Mouse (Mus musculus): ENCODE results near the gene Rnf41. TPM values are rescaled to one million over a fixed set of nuclear protein-coding genes. Genes with fewer than 3 reads are reported as not detected.
A peak's percentile ranks its signal among the peaks of the same experiment; 100 is the strongest.

The Rnf41 gene
- polyA plus RNA-seq, 1 experiment from 2014 or later: 32.8 TPM

DNA sequence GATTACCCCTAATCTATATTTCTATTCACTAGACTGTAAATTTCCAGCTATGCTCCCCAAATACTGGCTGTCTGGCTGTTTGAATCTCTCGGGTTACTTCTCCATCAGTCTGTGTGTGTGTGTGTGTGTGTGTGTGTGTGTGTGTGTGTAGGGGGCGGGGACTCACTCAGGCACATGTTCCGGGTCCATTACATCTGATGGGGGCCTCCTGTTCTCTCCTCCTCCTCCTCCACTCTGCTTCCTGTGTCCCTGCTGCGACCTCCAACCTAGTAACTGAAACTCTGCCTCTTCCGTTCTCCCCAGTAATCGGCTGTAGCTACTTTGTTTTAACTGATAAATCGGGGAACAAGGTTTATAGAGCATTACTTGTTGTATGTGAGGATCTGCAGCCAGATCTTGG is 13.1 kb downstream of the Rnf41 start:
- H3K4me3 ChIP-seq (ENCODE audit: low read depth, low read length): no peak overlapping the region
- ATAC-seq (ENCODE audit: insufficient read depth) (no peak), DNase-seq (no peak)
- H3K27ac ChIP-seq (ENCODE audit: low read depth): no peak overlapping the region
- peaks cover 66% of the 10 kb centered on the region for H3K36me3 ChIP-seq (ENCODE audit: insufficient read depth)
- H3K4me2 ChIP-seq: no peak overlapping the region
- 31% methylated on average over 7 of the region's 7 CpGs for WGBS
- H3K9me3 ChIP-seq (ENCODE audit: low read depth, low read length): no peaks in the 10 kb centered on the region
- no peak overlapping the region for H3K9ac ChIP-seq
- no peaks in the 10 kb centered on the region for H3K27me3 ChIP-seq (ENCODE audit: insufficient read depth, low read length)
- TF ChIP-seq CTCF (IDR thresholded peaks at IDR 0.05; ENCODE audit: low read depth): no peak
- no peaks in the 10 kb centered on the region for H3K4me1 ChIP-seq (ENCODE audit: insufficient read depth)

DNA sequence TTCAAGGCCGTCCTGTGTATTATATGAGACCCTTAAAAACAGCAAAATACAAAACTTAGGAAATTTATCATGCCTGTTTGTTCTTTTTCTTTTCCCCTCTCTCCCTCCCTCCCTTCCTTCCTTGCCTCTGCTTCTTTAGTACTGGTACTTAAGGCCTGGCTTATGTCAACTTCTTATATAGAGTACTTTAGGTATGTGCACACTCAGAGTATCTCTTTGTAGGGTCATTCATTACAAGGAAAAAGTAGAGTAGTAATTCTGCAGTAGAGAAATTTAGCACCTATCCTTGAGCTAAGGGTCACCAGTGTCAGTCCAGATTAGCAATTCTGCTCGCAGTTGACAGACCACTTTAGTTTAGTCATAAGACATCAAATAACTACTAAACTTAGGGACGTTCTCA is 13.8 kb downstream of the Rnf41 start:
- ATAC-seq (ENCODE audit: insufficient read depth): no peak

DNA sequence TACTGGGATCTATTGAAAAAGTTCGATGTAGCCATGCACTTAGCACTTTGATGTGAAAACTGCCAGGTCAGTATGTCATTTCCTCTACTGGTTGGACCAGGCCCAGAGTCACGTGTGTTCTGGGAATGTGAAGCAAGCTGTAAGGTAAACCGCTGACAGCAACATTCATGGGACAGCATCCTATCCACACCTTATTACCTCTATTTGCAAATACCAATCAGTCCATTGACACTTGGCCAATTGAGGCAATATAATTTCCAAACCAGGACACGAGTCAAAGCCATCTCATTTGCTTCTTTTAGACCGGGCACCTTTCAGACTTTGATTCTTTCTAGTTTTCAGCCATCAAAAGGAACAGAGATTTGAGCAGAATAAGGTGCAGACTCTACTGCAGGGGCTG is 17.6 kb downstream of the Rnf41 start:
- Histone ChIP-seq H3K36me3 (ENCODE audit: insufficient read depth) (peaks cover 51% of the 10 kb centered on the region), H3K4me1 (ENCODE audit: insufficient read depth) (no peaks in the 10 kb centered on the region), H3K4me2 (no peak overlapping the region), H3K4me3 (ENCODE audit: low read depth, low read length) (no peak overlapping the region), H3K27ac (ENCODE audit: low read depth) (no peak overlapping the region), H3K27me3 (ENCODE audit: insufficient read depth, low read length) (no peaks in the 10 kb centered on the region), H3K9me3 (ENCODE audit: low read depth, low read length) (no peaks in the 10 kb centered on the region), H3K9ac (no peak overlapping the region)
- no peak for TF ChIP-seq CTCF (IDR thresholded peaks at IDR 0.05; ENCODE audit: low read depth)
- ATAC-seq (ENCODE audit: insufficient read depth) (no peak), DNase-seq (no peak)
- 88% methylated on average over 5 of the region's 5 CpGs for WGBS

More for the DNA sequence above, 13.8 kb downstream of the Rnf41 start:
- Histone ChIP-seq H3K9ac (no peak overlapping the region), H3K27ac (ENCODE audit: low read depth) (no peak overlapping the region), H3K4me3 (ENCODE audit: low read depth, low read length) (no peak overlapping the region), H3K27me3 (ENCODE audit: insufficient read depth, low read length) (no peaks in the 10 kb centered on the region), H3K4me1 (ENCODE audit: insufficient read depth) (no peaks in the 10 kb centered on the region), H3K9me3 (ENCODE audit: low read depth, low read length) (no peaks in the 10 kb centered on the region), H3K4me2 (no peak overlapping the region), H3K36me3 (ENCODE audit: insufficient read depth) (peaks cover 66% of the 10 kb centered on the region)
- 71% methylated on average over 3 of the region's 3 CpGs for WGBS
- no peak for TF ChIP-seq CTCF (IDR thresholded peaks at IDR 0.05; ENCODE audit: low read depth)
- DNase-seq: no peak

DNA sequence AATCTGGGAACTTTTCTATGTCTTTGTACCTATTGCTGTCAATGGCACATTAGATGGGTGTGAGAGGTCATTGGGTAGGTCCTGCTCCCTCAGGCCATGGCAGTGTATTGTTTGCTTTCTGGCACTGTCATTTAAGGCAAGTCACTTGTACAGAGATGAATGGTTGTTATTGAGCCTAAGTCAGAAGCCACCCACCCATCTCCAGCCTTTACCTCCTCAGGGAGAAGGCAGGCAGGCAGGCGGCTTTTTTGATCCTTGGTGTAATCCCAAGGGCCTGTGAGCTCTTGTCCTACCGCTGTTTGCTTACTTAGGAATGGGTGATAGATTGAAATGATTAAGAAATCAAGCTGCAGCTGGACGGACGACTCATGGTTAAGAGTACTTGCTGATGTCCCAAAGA is 18.0 kb downstream of the Rnf41 start:
- no peak for ATAC-seq (ENCODE audit: insufficient read depth)
- Histone ChIP-seq H3K4me2 (no peak overlapping the region), H3K36me3 (ENCODE audit: insufficient read depth) (peaks cover 55% of the 10 kb centered on the region), H3K9me3 (ENCODE audit: low read depth, low read length) (no peaks in the 10 kb centered on the region), H3K4me3 (ENCODE audit: low read depth, low read length) (no peak overlapping the region), H3K9ac (no peak overlapping the region), H3K27ac (ENCODE audit: low read depth) (no peak overlapping the region), H3K4me1 (ENCODE audit: insufficient read depth) (no peaks in the 10 kb centered on the region), H3K27me3 (ENCODE audit: insufficient read depth, low read length) (no peaks in the 10 kb centered on the region)
- TF ChIP-seq CTCF (IDR thresholded peaks at IDR 0.05; ENCODE audit: low read depth): no peak
- 75% methylated on average over 4 of the region's 4 CpGs for WGBS
- DNase-seq: no peak

- H3K9me3 ChIP-seq (ENCODE audit: low read depth, low read length): no peaks in the 10 kb centered on the region
- ATAC-seq (ENCODE audit: insufficient read depth): no peak
- no peaks in the 10 kb centered on the region for H3K27me3 ChIP-seq (ENCODE audit: insufficient read depth, low read length)
- DNase-seq: no peak
- no peak for TF ChIP-seq CTCF (IDR thresholded peaks at IDR 0.05; ENCODE audit: low read depth)
- H3K4me3 ChIP-seq (ENCODE audit: low read depth, low read length): no peak overlapping the region
- H3K4me1 ChIP-seq (ENCODE audit: insufficient read depth): no peaks in the 10 kb centered on the region
- H3K9ac ChIP-seq: no peak overlapping the region
- no peak overlapping the region for H3K27ac ChIP-seq (ENCODE audit: low read depth)
- no peak overlapping the region for H3K4me2 ChIP-seq
- WGBS: 91% methylated on average over 2 of the region's 2 CpGs
- H3K36me3 ChIP-seq (ENCODE audit: insufficient read depth): peaks cover 82% of the 10 kb centered on the region
Measured at GRCm38 (mm10) chr10:128433417-128433816, 22.0 kb downstream of the Rnf41 start.

DNA sequence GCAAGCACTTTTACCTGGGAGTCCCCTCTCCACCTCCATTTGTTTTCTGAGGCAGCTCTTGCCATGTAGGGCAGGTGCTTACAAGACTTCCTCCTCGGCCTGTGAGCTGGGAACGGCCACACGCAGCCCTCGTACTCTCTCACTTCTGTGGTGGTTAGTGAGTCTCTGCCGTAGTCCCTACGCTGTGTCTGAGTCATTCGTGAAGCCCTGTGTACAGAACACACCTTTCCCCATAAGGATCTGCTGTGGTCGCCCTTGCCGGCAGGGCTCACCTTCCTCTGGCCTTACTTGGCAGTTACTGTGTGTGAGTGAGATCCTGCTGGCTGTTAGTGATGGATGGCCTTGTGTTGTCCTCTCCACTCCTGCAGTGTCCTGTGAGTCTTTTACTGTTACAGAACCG is 23.2 kb downstream of the Rnf41 start:
- 74% methylated on average over 10 of the region's 10 CpGs for WGBS
- Histone ChIP-seq H3K27me3 (ENCODE audit: insufficient read depth, low read length) (no peaks in the 10 kb centered on the region), H3K4me2 (no peak overlapping the region), H3K4me1 (ENCODE audit: insufficient read depth) (no peaks in the 10 kb centered on the region), H3K4me3 (ENCODE audit: low read depth, low read length) (no peak overlapping the region), H3K9me3 (ENCODE audit: low read depth, low read length) (no peaks in the 10 kb centered on the region), H3K27ac (ENCODE audit: low read depth) (no peak overlapping the region), H3K36me3 (ENCODE audit: insufficient read depth) (peaks cover 82% of the 10 kb centered on the region), H3K9ac (no peak overlapping the region)
- no peak for TF ChIP-seq CTCF (IDR thresholded peaks at IDR 0.05; ENCODE audit: low read depth)
- DNase-seq (no peak), ATAC-seq (ENCODE audit: insufficient read depth) (no peak)

- Histone ChIP-seq H3K27ac (ENCODE audit: low read depth) (no peak overlapping the region), H3K4me3 (ENCODE audit: low read depth, low read length) (no peak overlapping the region), H3K9ac (no peak overlapping the region), H3K4me2 (no peak overlapping the region), H3K27me3 (ENCODE audit: insufficient read depth, low read length) (no peaks in the 10 kb centered on the region), H3K36me3 (ENCODE audit: insufficient read depth) (peaks cover 82% of the 10 kb centered on the region), H3K4me1 (ENCODE audit: insufficient read depth) (no peaks in the 10 kb centered on the region), H3K9me3 (ENCODE audit: low read depth, low read length) (no peaks in the 10 kb centered on the region)
- ATAC-seq (ENCODE audit: insufficient read depth) (no peak), DNase-seq (peak; percentile 42)
- no peak for TF ChIP-seq CTCF (IDR thresholded peaks at IDR 0.05; ENCODE audit: low read depth)
- 84% methylated on average over 17 of the region's 17 CpGs for WGBS
Measured at GRCm38 (mm10) chr10:128435186-128435823, 23.8 kb downstream of the Rnf41 start.
